Mouse (Mus musculus): ENCODE data around the gene Golgb1. TPM values are rescaled to one million over a fixed set of nuclear protein-coding genes. Genes with fewer than 3 reads are reported as not detected.
A peak's percentile ranks its signal among the peaks of the same experiment; 100 is the strongest.
"Not testable (repeated sequence)": the region's sequence is repeated elsewhere in the genome, so short reads cannot be mapped to it uniquely, and the experiment has no call there.

Gene Golgb1
- polyA plus RNA-seq (2015; fragmentation: Nextera tagmentation; extraction: Ambion mirVana): 128 and 135 TPM in 2 replicates

GRCm38 (mm10) chr16:36874583-36875275 lies at the start of gene Golgb1, which contains the start of gene Eaf2:
Golgb1 (plus strand) TSS chr16:36875140.
Eaf2 (minus strand) TSS chr16:36875003.
- Histone ChIP-seq H3K9me3 (no peaks in the 10 kb centered on the region), H3K4me3 (peak within 1 kb of the TSS; percentile 90), H3K27ac (peak within 1 kb of the TSS; percentile 83), H3K4me2 (replicated peaks) (peak within 1 kb of the TSS; percentile 72), H3K9ac (peak within 1 kb of the TSS; percentile 89), H3K36me3 (peaks cover 17% of the 10 kb centered on the region), H3K4me1 (peaks cover 20% of the 10 kb centered on the region), H3K27me3 (no peaks in the 10 kb centered on the region)
- WGBS: under 1% methylated on average over 43 of the region's 43 CpGs
- peak; percentile 100 for ATAC-seq (ENCODE audit: low FRiP score, low read depth)

DNA sequence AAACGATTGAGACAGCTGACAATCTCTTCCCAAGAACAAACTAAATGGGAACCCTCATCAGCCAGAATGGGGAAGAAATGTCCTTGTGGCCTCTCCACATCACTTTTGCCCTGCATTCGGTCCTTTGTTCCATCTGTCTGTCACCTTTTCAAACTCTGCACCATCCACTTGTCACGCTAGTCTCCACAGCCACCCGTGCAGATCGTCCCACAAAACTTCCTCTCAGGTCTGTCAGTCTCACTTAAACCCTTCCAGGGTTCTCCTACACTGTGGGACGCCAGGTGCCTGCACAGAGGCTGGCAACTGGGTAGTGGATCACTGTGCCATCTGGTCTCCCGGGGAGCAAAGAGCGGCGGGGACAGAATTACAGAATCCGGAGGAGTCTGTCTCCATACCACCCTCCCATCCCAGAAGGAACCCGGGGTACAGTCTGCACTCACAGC lies 47.3 kb upstream of the Golgb1 start:
- 7% methylated on average over 11 of the region's 11 CpGs for WGBS
- Histone ChIP-seq H3K9ac (peak overlapping the region; percentile 83), H3K27me3 (0 out of 2 replicates have a peak, but pooled peaks cover 5% of the 10 kb centered on the region), H3K27ac (no peak overlapping the region), H3K4me3 (peak overlapping the region; percentile 74), H3K36me3 (no peaks in the 10 kb centered on the region), H3K4me1 (peaks cover 5% of the 10 kb centered on the region; the same call in 1 of the 2 replicates), H3K9me3 (no peaks in the 10 kb centered on the region), H3K4me2 (replicated peaks) (peak overlapping the region; percentile 76)
- ATAC-seq (ENCODE audit: low FRiP score, low read depth): peak; percentile 24

- Histone ChIP-seq H3K4me2 (replicated peaks) (peak within 1 kb of the TSS; percentile 76), H3K9ac (peak within 1 kb of the TSS; percentile 83), H3K27me3 (0 out of 2 replicates have a peak, but pooled peaks cover 5% of the 10 kb centered on the region), H3K4me1 (peaks cover 5% of the 10 kb centered on the region; the same call in 1 of the 2 replicates), H3K27ac (peak within 1 kb of the TSS; percentile 64; the same call in 1 of the 2 replicates), H3K4me3 (peak within 1 kb of the TSS; percentile 74), H3K36me3 (no peaks in the 10 kb centered on the region), H3K9me3 (no peaks in the 10 kb centered on the region)
- 0% methylated on average over 63 of the region's 64 CpGs for WGBS
- ATAC-seq (ENCODE audit: low FRiP score, low read depth): peak; percentile 99
Measured at GRCm38 (mm10) chr16:36828054-36828786, 46.7 kb upstream of the Golgb1 start, which contains the start of gene Iqcb1. Iqcb1 (plus strand) TSS chr16:36828385.

- Histone ChIP-seq H3K4me3 (peak overlapping the region; percentile 74), H3K9ac (peak overlapping the region; percentile 83), H3K27me3 (0 out of 2 replicates have a peak, but pooled peaks cover 5% of the 10 kb centered on the region), H3K4me1 (peaks cover 5% of the 10 kb centered on the region; the same call in 1 of the 2 replicates), H3K36me3 (peaks cover 3% of the 10 kb centered on the region; the same call in 1 of the 2 replicates), H3K4me2 (replicated peaks) (peak overlapping the region; percentile 76), H3K9me3 (no peaks in the 10 kb centered on the region), H3K27ac (0 out of 2 replicates have a peak overlapping the region, but pooled peaks have one; percentile 64)
- peak; percentile 37; the same call in 1 of the 2 replicates for ATAC-seq (ENCODE audit: low FRiP score, low read depth)
- WGBS: 5% methylated on average over 11 of the region's 11 CpGs
Measured at GRCm38 (mm10) chr16:36828820-36829219, 46.1 kb upstream of the Golgb1 start.

GRCm38 (mm10) chr16:36846894-36847293 lies 28.0 kb upstream of the Golgb1 start:
- H3K4me2 ChIP-seq (replicated peaks); ATAC-seq (ENCODE audit: low FRiP score, low read depth); H3K4me3 ChIP-seq; H3K27ac ChIP-seq; H3K27me3 ChIP-seq; H3K9ac ChIP-seq; H3K9me3 ChIP-seq; H3K4me1 ChIP-seq: not testable (repeated sequence)
- H3K36me3 ChIP-seq: peaks cover 29% of the 10 kb centered on the region
- 86% methylated on average over 1 of the region's 1 CpGs for WGBS

- peaks cover 39% of the 10 kb centered on the region for H3K36me3 ChIP-seq
- H3K9me3 ChIP-seq: no peaks in the 10 kb centered on the region
- H3K4me1 ChIP-seq: no peaks in the 10 kb centered on the region
- H3K27me3 ChIP-seq: no peaks in the 10 kb centered on the region
- WGBS: 90% methylated on average over 3 of the region's 3 CpGs
- ATAC-seq (ENCODE audit: low FRiP score, low read depth): no peak
- no peak overlapping the region for H3K4me3 ChIP-seq
- no peak overlapping the region for H3K4me2 ChIP-seq (replicated peaks)
- H3K27ac ChIP-seq: no peak overlapping the region
- no peak overlapping the region for H3K9ac ChIP-seq
Measured at GRCm38 (mm10) chr16:36851202-36851601, 23.7 kb upstream of the Golgb1 start.

GRCm38 (mm10) chr16:36863585-36863984 lies 11.4 kb upstream of the Golgb1 start:
- WGBS: 81% methylated on average over 3 of the region's 3 CpGs
- Histone ChIP-seq H3K9ac (no peak overlapping the region), H3K9me3 (no peaks in the 10 kb centered on the region), H3K27me3 (no peaks in the 10 kb centered on the region), H3K4me1 (no peaks in the 10 kb centered on the region), H3K4me2 (replicated peaks) (no peak overlapping the region), H3K4me3 (no peak overlapping the region), H3K27ac (no peak overlapping the region), H3K36me3 (peaks cover 49% of the 10 kb centered on the region)
- ATAC-seq (ENCODE audit: low FRiP score, low read depth): no peak

- no peak overlapping the region for H3K4me2 ChIP-seq (replicated peaks)
- peaks cover 6% of the 10 kb centered on the region for H3K4me1 ChIP-seq
- H3K9me3 ChIP-seq: no peaks in the 10 kb centered on the region
- WGBS: 88% methylated on average over 2 of the region's 2 CpGs
- H3K27me3 ChIP-seq: no peaks in the 10 kb centered on the region
- peaks cover 52% of the 10 kb centered on the region for H3K36me3 ChIP-seq
- H3K4me3 ChIP-seq: no peak overlapping the region
- no peak overlapping the region for H3K27ac ChIP-seq
- ATAC-seq (ENCODE audit: low FRiP score, low read depth): no peak
- H3K9ac ChIP-seq: no peak overlapping the region
Measured at GRCm38 (mm10) chr16:36869442-36869841, 5.5 kb upstream of the Golgb1 start.

GRCm38 (mm10) chr16:36875276-36875851 lies 424 bp downstream of the Golgb1 start:
- Histone ChIP-seq H3K4me3 (peak overlapping the region; percentile 90), H3K27ac (peak overlapping the region; percentile 83; the same call in 1 of the 2 replicates), H3K36me3 (peaks cover 16% of the 10 kb centered on the region), H3K9me3 (no peaks in the 10 kb centered on the region), H3K27me3 (no peaks in the 10 kb centered on the region), H3K4me1 (peaks cover 22% of the 10 kb centered on the region), H3K4me2 (replicated peaks) (peak overlapping the region; percentile 72), H3K9ac (peak overlapping the region; percentile 89)
- 1% methylated on average over 46 of the region's 48 CpGs for WGBS
- no peak; the same call in 1 of the 2 replicates for ATAC-seq (ENCODE audit: low FRiP score, low read depth)

- no peak overlapping the region for H3K27ac ChIP-seq
- no peak for ATAC-seq (ENCODE audit: low FRiP score, low read depth)
Measured at GRCm38 (mm10) chr16:36877316-36877715, 2.4 kb downstream of the Golgb1 start.

GRCm38 (mm10) chr16:36882737-36883343 lies 7.9 kb downstream of the Golgb1 start:
- no peak overlapping the region for H3K27ac ChIP-seq
- peaks cover 14% of the 10 kb centered on the region for H3K36me3 ChIP-seq
- H3K4me3 ChIP-seq: no peak overlapping the region
- ATAC-seq (ENCODE audit: low FRiP score, low read depth): no peak
- no peak overlapping the region for H3K9ac ChIP-seq
- H3K4me1 ChIP-seq: peaks cover 7% of the 10 kb centered on the region; the same call in 1 of the 2 replicates
- 78% methylated on average over 5 of the region's 5 CpGs for WGBS
- H3K9me3 ChIP-seq: no peaks in the 10 kb centered on the region
- H3K4me2 ChIP-seq (replicated peaks): no peak overlapping the region
- H3K27me3 ChIP-seq: no peaks in the 10 kb centered on the region

More at GRCm38 (mm10) chr16:36877316-36877715, 2.4 kb downstream of the Golgb1 start:
- Histone ChIP-seq H3K4me3 (no peak overlapping the region), H3K9me3 (no peaks in the 10 kb centered on the region), H3K4me2 (replicated peaks) (no peak overlapping the region), H3K4me1 (peaks cover 22% of the 10 kb centered on the region), H3K36me3 (peaks cover 1% of the 10 kb centered on the region), H3K27me3 (no peaks in the 10 kb centered on the region), H3K9ac (no peak overlapping the region)
- WGBS: 71% methylated on average over 5 of the region's 5 CpGs
